Mouse (Mus musculus) megakaryocyte, embryonic 14.5 days (primary cell): ENCODE measurements at regions not wholly inside any gene's neighbourhood (a gene's known extent, or its start where the extent isn't known, plus 50 kb on each side); places are given as distances from the start of the nearest gene placed in this dataset.

ENCODE experiments used
- FLI1 ChIP-seq: IDR thresholded peaks from 2 replicates; pipeline ENCODE4 v1.6.1; 2012; ENCODE audit warnings: low read length, inconsistent platforms, mixed read lengths
- GATA1 ChIP-seq: IDR thresholded peaks from 3 replicates; pipeline ENCODE4 v1.6.1; 2012; ENCODE audit warnings: mixed read lengths, low read length, inconsistent platforms, borderline replicate concordance

GRCm38 (mm10) chr14:80249882-80250281, 266.0 kb downstream of the Olfm4 start:
- TF ChIP-seq GATA1 (no peak), FLI1 (no peak)
